Mouse (Mus musculus) layer of hippocampus, postnatal 14 days (tissue): ENCODE measurements around the gene Nxnl1. TPM values are rescaled to one million over a fixed set of nuclear protein-coding genes. Genes with fewer than 3 reads are reported as not detected.

Experiments used
- DNase-seq, 2 experiments: peaks; one replicate each; pipeline ENCODE4 v3.0.0; 2021 to 2022; ENCODE audit warnings: low spot score in 2 of 2, mixed read lengths in 1 of 2
- total RNA-seq, 2 experiments: library from RNA; stranded (reverse); gene quantifications; 2 replicates each; pipeline ENCODE4 v1.2.3; 2021

Gene Nxnl1
- total RNA-seq, 2 experiments from 2014 or later = 0.12 to 0.21 TPM

DNA sequence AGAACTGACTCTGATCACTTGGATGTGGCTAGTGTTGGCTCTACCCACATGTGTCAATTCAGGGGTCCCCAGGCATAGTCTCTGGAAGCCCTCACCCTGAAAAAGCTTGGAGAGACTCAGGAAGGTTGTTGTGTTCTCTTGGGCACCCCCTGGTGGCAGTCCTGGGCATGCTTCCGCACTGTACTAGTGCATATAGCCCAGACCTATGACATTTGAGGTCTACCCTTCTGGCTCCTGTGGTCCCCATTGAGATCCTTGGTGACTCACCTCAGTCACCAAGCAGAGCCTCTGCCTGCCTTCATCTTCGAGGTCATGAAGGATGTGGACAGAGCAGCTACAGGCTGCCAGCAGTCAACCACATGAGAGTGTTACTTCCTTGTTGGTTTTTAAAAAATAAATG lies 20.5 kb upstream of the Nxnl1 start:
- peak in 1 of 2 experiments; percentile 50 for DNase-seq

DNA sequence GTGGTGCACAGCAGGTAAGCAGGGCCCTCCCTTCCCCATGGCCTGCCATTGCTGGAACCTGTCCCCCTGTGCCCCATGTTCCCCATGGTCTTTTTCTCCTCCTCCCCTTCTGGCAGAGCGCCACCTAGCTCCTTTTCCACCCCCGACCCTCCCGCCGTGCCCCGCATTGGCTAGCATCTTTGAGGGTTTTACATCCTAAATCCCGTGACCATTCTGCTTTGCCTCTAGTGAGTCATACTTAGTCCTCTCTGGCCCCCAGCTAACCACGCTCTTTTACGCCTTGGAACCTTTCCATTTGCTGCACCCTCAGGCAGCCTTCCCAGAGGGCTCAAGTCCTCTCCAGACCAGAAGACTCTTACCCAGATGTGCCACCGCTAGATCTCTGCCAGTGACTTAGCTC lies 13.8 kb upstream of the Nxnl1 start:
- DNase-seq = no peak

DNA sequence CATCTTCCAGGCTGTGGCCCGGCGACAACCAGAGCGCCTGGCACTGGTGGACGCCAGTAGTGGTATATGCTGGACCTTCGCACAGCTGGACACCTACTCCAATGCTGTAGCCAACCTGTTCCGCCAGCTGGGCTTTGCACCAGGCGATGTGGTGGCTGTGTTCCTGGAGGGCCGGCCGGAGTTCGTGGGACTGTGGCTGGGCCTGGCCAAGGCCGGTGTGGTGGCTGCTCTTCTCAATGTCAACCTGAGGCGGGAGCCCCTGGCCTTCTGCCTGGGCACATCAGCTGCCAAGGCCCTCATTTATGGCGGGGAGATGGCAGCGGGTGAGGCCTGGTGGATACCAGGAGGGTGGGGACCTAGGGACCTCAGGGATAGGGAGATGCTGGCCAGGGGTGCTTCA lies 13.1 kb upstream of the Nxnl1 start:
- no peak for DNase-seq

DNA sequence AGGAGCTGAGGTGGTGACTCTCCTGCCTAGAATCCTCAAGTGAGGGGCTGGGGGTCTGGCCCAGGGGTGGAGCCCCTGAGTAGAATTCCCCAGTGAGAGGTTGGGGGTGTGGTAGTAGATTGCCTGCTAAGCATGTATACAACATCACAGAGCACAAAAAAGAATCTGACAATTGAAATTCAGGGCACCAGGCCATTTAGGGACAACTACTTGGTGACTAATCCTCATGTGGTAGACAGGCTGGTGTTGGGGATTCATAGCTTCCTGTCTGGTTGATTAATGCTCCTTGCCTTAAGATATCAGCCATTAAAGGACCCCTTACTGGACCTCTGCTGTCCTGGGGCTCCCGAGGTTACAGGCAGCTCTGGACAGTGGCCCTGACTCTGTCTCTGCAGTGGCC lies 12.6 kb upstream of the Nxnl1 start:
- no peak for DNase-seq

DNA sequence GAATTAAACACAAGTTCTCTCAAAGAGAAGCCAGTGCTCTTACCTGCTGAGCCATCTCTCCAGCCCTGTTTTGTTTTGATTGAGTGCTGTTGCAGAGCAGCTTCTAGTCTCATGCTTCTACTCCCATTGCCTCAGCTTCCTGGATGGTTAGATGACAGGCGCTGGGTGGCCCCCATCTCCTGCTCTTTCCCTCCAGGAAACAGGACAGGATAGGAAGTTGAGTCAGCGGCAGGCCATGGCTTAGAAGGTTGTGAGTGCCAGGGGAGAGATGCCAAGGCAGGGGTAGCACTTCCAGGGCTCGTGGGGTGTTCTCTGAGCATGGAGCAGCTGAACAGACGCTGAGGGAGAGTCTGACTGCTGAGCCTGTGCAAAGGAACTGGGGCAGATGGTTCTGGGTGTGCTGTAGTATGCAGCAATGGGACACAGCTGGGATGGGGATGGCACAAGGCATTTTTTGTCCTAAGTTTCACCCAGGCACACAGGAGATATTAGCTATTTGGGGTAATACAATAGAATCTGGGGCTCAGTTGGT lies 11.5 kb upstream of the Nxnl1 start:
- no peak for DNase-seq

DNA sequence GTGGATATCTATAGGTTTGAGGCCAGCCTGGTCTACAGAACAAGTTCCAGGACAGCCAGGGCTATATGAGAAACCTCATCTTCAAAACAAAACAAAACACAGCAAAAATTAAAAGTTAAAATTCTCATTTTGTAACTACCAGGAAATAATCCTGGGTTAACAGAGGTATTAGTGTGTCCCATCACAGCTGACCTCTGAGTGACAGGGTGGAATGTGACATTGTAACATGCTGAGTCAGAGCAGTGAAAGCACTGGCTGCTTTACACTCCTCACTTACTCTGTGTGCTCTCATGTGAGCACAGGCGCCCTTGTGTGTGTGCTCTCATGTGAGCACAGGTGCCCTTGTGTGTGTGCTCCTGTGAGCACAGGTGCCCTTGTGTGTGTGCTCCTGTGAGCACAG lies 8.6 kb upstream of the Nxnl1 start:
- DNase-seq = no peak

DNA sequence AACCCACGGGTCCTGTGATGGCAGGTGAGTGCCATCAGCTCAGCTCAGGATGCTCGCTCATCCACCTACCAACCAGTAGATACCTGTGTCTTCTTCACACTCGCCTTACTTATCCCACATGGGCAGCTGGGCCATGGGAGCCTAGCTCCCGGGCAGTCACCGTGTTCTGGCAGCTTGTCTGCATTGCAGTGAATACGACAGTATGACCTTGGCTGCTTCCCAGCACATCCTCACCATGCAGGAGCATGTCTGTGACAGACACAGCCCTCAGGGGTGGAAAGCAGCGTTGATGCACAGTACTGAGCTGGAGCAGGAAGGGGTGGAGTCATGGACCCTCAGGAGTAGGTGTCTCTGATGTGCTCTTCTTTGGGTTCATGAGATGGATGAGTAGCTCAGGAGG lies 8.0 kb upstream of the Nxnl1 start:
- DNase-seq = no peak

DNA sequence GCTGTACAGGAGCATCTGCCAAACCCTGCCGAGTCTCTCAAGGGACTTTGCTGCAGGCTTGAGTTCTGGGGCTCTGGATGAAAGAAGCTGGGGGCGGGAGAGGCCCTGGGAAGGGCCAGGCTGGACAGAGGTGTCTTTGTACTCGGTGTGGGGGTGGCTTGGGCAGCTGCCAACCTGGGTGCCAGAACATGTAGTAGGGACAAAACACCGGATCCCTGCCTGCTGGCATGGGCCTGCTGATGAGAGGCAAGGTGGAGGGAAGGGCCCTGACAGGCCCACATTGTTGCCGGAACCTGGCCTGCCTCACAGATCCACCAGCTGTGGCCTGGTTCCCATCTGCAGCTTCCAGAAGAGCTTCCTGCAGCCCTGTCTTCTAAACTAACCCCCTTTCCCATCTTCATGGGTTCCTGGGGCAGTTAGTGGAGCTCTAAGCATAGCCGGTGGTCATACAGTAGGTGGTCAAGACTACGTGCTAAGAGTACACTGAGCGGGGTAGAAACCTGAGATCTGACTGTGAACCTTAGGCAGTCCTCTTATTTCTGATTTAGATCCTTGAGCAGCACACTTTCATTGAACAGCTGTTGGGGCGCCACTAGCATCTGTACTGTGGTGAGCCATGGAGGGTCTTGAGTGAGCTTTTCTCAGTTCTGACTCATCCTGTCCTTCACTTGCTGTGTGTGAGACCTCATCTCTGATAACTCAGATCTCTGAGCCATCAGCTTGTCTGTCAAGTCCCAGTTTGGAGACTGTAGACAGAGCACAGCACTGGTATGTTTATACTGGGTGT lies 6.6 kb upstream of the Nxnl1 start:
- peak; percentile 84 to 92 for DNase-seq

DNA sequence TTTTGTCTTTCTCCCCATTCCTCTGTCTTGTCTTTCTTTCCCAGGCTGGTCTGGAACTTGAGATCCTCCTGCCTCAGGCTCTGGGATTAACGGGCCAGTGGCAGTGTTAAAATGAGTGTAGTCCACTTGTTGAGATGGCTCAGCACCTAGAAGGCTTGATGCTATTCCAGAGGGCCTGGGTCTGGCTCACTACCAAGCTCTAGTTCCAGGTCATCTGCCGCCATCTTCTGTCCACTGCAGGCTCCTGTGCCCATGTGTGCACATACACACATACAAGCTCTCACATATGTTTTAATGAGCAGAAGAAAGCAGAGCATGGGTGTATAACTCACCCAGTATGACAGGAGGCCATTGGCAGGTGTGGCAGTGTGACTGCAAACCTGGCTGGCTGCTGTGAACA lies 5.7 kb upstream of the Nxnl1 start:
- DNase-seq = no peak

DNA sequence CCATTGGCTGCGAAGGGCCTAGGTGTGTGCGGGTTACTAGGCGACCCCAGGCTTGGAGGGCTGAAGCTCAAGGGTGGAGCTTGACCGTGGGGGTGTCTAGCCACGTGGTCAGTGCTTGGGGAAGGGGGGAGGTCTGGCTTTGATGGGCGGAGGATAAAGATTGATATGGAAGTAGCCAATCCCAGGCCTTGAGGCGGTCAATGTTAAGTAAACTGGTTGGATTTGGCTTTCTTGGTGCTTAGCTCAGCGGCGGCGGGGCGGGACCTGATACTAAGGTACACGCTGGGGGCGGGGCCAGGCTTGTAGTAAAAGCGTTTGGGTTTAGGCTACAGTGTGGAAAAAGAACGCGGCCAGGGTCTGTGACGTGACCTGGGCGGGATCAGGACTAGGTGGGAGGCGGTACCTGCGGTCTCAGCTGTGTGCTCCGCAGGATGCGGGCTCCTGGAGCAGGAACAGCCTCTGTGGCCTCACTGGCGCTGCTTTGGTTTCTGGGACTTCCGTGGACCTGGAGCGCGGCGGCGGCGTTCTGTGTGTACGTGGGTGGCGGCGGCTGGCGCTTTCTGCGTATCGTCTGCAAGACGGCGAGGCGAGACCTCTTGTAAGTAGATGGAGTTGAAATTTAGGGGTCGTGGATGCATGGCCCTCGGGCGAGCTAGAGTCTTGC lies 4.0 kb upstream of the Nxnl1 start:
- DNase-seq = peak; percentile 94 to 97

DNA sequence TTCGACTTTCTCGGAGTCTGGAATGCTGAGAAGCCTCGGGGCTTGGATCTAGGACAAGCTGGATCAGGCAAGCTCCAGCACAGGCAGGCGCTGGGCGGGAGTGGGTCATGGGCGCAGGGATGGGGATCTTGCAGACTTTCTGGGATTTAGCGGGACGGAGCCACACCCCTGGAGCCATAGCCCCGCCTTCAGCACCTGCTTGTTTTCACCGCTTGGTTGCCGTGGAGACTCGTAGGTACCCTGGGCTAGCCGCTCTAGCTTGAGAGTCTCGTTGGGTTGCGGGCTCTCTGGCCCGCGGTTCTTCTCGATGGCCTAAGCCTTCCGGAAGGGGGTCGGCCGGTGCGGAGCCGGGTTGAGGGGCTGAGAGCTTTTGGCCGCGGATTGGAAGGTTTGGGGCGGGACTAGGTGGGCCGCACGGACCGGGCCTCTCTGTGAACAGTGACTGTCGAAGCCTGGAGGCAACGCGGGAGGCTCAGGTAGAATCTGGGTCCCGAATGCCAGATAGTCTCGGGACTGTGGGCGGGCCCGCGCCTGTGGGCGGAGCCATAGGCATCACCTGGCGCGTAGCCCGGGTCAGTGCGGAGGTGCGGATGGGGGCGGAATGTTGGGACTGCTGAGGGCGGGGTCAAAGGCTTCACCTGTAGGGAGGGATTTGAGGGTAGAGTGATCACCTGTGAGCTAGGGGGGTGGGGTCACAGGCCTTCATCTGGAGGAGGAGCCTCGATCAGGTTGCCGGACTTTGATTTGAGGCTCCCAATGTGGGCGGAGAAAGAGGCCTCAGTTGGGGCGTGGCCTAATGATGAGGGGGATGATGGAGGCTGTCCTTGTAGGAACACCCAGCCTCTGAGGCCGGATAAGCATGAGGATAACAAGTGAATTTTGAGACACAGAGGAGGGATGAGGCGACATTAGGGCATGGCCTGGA lies 3.2 kb upstream of the Nxnl1 start:
- DNase-seq = peak; percentile 85 to 93

DNA sequence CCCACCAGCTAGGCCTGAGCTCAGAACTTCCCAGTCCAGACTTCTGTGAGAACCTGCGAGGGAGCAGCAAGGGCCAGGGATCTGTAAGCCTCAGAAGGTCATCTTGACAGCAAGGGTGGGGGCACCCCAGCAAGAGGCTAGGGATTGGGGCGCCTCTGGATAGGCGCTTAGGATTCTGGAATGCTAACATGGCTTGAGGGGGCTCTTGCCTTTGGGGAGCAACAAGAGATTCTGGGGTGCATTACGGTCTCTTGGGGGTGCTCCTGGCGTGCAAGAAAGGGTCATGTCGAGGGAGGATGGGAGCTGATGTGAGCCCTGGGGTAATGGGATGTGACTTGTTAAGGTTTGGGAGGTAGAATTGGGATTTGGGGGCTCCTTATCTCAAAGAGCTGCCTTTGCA lies 2.5 kb upstream of the Nxnl1 start:
- DNase-seq = peak in 1 of 2 experiments; percentile 31

DNA sequence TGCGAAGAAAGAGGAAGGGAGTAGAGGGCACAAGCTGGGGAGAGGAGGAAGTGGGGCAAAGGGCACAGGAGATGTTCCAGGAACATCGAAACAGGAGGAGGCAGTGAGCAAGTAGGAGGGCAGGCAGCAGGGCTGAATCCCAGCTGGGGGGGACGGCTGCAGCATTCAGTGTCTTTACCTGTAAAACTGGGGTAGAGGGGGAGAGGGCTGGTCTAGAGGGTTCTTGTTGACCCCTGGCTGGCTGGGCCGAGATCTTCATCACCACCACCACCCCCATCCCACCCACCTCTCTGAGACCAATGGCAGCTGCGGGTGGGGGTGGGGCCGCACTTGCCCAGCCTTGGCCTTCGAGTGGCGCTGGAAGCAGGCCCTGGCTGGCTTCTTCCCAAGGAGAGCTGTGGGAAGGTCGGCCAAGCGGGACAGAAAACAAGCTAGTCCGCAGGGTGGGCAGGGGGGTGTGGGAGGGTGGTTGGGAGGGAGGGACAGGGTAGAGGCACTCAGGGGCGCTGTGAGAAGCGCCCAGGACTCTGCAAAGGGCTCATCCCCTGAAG lies 2.1 kb upstream of the Nxnl1 start, which contains the start of gene Slc27a1:
TSS of gene Slc27a1 (plus strand) at position 496 of the 551 bp plus-strand sequence.
- peak; percentile 68 to 85 for DNase-seq

DNA sequence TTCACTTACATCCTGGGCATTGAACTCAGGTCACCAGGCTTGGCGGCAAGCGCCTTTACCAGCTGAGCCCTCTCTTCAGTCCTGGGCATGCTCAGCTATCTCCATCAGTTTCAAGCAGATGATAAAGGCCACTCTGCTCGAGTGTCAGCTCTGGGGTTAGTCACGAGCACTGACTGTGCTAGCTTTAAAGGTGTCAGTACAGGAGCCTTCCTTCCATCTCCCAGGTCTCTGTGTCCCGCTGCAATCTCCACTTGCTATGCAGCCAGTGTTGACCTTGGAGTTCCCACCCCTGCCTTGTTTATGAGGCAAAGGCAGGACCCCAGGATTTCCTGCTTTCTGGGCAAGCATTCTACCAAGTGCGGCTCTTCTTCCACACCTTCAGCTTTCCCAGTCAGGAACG lies 1.2 kb upstream of the Nxnl1 start:
- no peak for DNase-seq

DNA sequence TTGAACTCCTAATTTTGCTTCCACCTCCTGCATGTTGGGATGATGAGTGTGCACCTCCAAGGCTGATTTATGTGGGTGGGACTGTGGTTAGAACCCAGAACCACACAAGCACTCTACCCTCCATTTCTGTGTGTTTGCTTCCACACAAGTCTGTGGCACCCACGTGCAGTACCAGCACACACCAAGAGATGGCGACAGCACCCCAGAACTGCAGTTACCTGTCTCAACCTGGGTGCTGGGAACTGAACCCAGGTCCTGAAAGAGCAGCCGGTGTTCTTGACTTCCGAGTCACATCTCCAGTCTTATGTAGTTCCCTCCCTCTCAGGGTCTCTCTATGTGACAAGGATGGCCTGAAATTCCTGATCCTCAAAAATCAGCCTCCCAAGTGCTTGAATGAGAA lies 2.4 kb downstream of the Nxnl1 start:
- DNase-seq = no peak

DNA sequence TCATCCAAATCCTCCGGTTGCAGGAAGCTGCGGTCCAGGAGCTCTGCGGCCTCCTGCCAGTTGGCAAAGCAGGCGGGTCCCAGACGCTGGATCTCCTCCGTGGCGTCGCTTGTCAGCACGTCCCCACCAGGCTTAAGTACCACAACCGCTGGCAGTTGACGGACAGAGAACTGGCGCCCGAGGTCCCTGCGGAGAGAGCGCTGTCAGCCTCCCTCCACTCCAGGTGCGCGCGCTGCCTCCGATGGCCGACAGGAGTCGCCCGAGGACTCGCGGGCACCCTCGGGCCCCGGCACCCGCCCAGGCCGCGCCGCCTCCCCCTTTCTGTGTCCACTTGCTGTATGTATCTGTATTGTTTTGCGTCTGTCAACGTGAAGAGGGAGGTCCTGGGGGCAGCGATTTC lies 3.6 kb downstream of the Nxnl1 start:
- peak; percentile 55 to 71 for DNase-seq

DNA sequence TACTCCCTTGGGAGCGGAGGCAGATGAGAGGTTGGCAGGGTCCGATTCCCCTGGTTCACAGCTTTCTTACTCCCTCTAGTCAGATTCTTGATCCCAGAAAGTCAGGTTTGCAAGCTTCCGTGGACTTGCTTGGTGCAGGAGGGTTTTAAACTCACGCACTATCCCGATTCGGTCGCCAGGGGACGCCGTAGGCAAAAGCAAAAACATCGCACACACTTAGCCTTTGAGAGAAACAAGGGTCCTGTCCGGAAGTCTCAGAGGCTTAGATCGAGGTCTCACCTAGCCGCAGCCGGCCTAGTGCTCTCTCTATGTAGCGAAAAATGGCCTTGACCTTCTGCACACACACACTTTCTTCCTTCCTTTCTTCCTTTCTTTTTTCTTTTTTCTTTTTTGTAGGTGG lies 5.0 kb downstream of the Nxnl1 start:
- DNase-seq = peak; percentile 55 to 58

DNA sequence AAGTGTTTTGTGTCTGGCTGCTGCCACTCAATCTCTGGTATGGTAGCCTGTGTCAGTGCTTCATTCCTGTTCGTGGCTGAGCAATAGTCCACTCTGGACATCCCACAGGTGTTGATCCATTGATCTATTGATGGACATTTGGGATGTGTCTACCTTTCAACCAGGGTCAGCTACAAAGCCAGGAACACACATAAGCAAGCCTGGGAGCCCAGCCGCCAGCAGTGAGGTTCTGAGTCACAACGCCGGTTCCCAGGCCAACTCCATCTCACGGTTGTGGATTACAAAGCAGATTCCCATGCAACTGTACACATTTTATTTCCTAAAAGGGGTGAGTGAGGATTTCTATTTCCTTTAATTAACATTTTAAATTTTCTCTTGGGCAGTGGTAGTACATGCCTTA lies 5.6 kb downstream of the Nxnl1 start:
- no peak for DNase-seq

DNA sequence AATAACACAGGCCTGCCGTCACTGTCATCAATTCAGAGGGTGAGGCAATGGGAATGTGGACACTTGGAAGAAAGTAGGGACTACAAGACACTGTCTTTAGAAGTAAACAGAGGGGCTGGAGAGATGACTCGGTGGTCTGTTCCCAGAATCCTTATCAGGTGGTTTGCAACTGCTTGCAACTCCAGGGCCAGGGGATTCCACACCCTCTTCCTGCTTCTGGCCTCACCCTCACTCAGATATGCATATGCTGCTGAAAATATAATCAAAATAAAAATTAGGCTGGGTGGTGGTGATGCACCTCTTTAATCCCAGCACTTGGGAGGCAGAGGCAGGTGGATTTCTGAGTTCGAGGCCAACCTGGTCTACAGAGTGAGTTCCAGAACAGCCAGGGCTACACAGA lies 6.3 kb downstream of the Nxnl1 start:
- DNase-seq = no peak

DNA sequence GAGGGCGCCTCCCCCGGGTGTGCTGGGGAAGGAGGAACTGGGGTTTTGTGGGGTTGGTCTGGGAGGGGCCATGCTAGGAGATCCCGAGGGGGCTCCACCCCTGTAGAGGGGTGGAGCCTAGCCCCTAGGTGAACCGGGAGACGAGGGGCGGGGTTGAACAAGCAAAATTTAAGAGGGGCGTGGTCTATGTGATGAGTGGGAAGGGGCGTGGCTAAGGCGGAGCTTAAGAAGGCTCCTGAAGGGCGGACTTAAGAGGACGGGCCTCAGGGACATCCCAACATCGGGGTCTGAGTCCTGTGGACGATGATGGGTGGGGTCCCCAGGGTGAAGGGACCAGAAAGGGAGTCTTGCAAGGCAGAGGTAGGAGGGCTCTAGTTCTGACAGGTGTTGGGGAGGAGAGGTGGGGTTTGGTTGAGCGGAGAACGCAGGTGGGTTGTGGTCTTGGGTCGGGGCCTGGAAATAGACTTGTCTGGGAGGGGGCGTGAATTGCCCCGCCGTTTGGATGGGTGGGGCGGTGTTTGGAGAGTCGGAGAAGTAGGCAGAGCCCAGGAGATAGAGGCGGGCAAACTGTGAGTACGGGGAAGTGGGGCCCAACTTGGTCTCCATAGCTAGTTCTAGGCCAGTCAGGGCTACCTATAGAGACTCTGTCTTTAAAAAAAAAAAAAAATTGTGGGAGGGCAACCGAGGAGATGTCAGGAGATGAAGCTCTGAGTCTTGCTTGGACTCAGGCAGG lies 7.3 kb downstream of the Nxnl1 start:
- DNase-seq = no peak
